Mouse (Mus musculus): ENCODE measurements around the gene Tmem8b.

GRCm38 (mm10) chr4:43636751-43637150 is 32.0 kb upstream of the Tmem8b start:
- TF ChIP-seq GATA1 (IDR thresholded peaks at IDR 0.05; ENCODE audit: borderline replicate concordance, low read length) (no peak), CTCF (IDR thresholded peaks at IDR 0.05; ENCODE audit: low read depth, low read length) (no peak), POLR2AphosphoS5 (IDR thresholded peaks at IDR 0.05; ENCODE audit: insufficient replicate concordance, low read depth, low read length) (no peak), TAL1 (conservative IDR thresholded peaks at IDR 0.05; ENCODE audit: low read depth, low read length) (no peak)

Measured in G1E (cell line).